Mouse (Mus musculus) kidney, adult 2 months (tissue): ENCODE results near the gene Fam222b. TPM values are rescaled to one million over a fixed set of nuclear protein-coding genes. Genes with fewer than 3 reads are reported as not detected.

Experiments
- DNase-seq: peaks from one replicate; pipeline ENCODE4 v3.0.0; 2021
- H3K27ac ChIP-seq: fragments of 200-500 bp; 2 replicates; pipeline ENCODE4 v1.5.1; 2012; ENCODE audit warnings: low read depth, low read length, control low read depth, inconsistent platforms; ENCODE audit not compliant: insufficient read depth
- H3K27me3 ChIP-seq: fragments of 200-500 bp; replicated peaks from 2 replicates; pipeline ENCODE4 v1.6.1; 2012; ENCODE audit warnings: mild to moderate bottlenecking, moderate library complexity, low read length, inconsistent platforms; ENCODE audit not compliant: control insufficient read depth, insufficient read depth
- H3K36me3 ChIP-seq: fragments of 200-500 bp; 2 replicates; pipeline ENCODE4 v1.6.1; 2012; ENCODE audit warnings: mild to moderate bottlenecking, moderate library complexity, low read length, inconsistent platforms; ENCODE audit not compliant: control insufficient read depth, insufficient read depth
- H3K4me1 ChIP-seq: fragments of 200-500 bp; 2 replicates; pipeline ENCODE4 v1.6.1; 2011; ENCODE audit warnings: low read length; ENCODE audit not compliant: control insufficient read depth, insufficient read depth
- H3K4me3 ChIP-seq: fragments of 200-500 bp; 2 replicates; pipeline ENCODE4 v1.5.1; 2011; ENCODE audit warnings: mild to moderate bottlenecking, low read depth, low read length, control low read depth; ENCODE audit not compliant: insufficient read depth
- CTCF ChIP-seq: fragments of 200-500 bp; conservative IDR thresholded peaks from 2 replicates; pipeline ENCODE4 v1.5.1; 2011; ENCODE audit warnings: low read depth, mild to moderate bottlenecking, control low read depth, low read length, moderate library complexity, mixed read lengths; ENCODE audit not compliant: insufficient read depth, insufficient read length
- POLR2A ChIP-seq: fragments of 200-500 bp; IDR thresholded peaks from one replicate; pipeline ENCODE4 v1.6.1; 2011; ENCODE audit warnings: low read depth, low read length, control low read depth
- WGBS: fragments of 180-500 bp; shearing (Covaris S2); methylation state at CpG from one replicate; pipeline ENCODE4 v1.1.7; 2018; 5-methylcytosine and 5-hydroxymethylcytosine counted together
- polyA plus RNA-seq: library from polyadenylated mRNA; depleted of rRNA; stranded (reverse); fragments of >200 nt; gene quantifications from 2 replicates; pipeline ENCODE4 v1.2.3, GENCODE M21; 2012

The Fam222b gene
- polyA plus RNA-seq, 1 experiment = 13.4 TPM

- no peak overlapping the region for H3K27ac ChIP-seq
- H3K27me3 ChIP-seq = no peaks in the 10 kb centered on the region
- no peak for TF ChIP-seq POLR2A
- no peak for TF ChIP-seq CTCF
- no peak overlapping the region for H3K4me3 ChIP-seq
- H3K4me1 ChIP-seq = no peaks in the 10 kb centered on the region
- WGBS = 66% methylated on average over 2 of the region's 2 CpGs
- no peak for DNase-seq
- H3K36me3 ChIP-seq = no peaks in the 10 kb centered on the region
These were observed 28.6 kb upstream of the Fam222b start for GRCm38 (mm10) chr11:78065906-78066305.

- no peak for DNase-seq
- 49% methylated on average over 2 of the region's 2 CpGs for WGBS
- TF ChIP-seq CTCF (no peak), POLR2A (no peak)
- H3K4me1 ChIP-seq = no peaks in the 10 kb centered on the region
- no peaks in the 10 kb centered on the region for H3K36me3 ChIP-seq
- no peaks in the 10 kb centered on the region for H3K27me3 ChIP-seq
- no peak overlapping the region for H3K27ac ChIP-seq
- no peak overlapping the region for H3K4me3 ChIP-seq
These were observed 27.8 kb upstream of the Fam222b start for GRCm38 (mm10) chr11:78066641-78067040.

- Histone ChIP-seq H3K36me3 (no peaks in the 10 kb centered on the region), H3K27ac (no peak overlapping the region), H3K27me3 (no peaks in the 10 kb centered on the region), H3K4me3 (no peak overlapping the region), H3K4me1 (no peaks in the 10 kb centered on the region)
- no peak for DNase-seq
- 69% methylated on average over 5 of the region's 5 CpGs for WGBS
- TF ChIP-seq POLR2A = no peak
- no peak for TF ChIP-seq CTCF
These were observed 26.9 kb upstream of the Fam222b start for GRCm38 (mm10) chr11:78067566-78067965.

- H3K27me3 ChIP-seq = no peaks in the 10 kb centered on the region
- no peak for TF ChIP-seq POLR2A
- 73% methylated on average over 5 of the region's 5 CpGs for WGBS
- H3K4me3 ChIP-seq = no peak overlapping the region
- DNase-seq = no peak
- H3K4me1 ChIP-seq = no peaks in the 10 kb centered on the region
- H3K36me3 ChIP-seq = no peaks in the 10 kb centered on the region
- H3K27ac ChIP-seq = no peak overlapping the region
These were observed 25.3 kb upstream of the Fam222b start for GRCm38 (mm10) chr11:78069130-78069529.

- no peak for DNase-seq
- 87% methylated on average over 6 of the region's 6 CpGs for WGBS
- no peaks in the 10 kb centered on the region for H3K36me3 ChIP-seq
These were observed 24.8 kb upstream of the Fam222b start for GRCm38 (mm10) chr11:78069646-78070045.

GRCm38 (mm10) chr11:78071938-78072337 lies 22.5 kb upstream of the Fam222b start:
- Histone ChIP-seq H3K27me3 (no peaks in the 10 kb centered on the region), H3K36me3 (no peaks in the 10 kb centered on the region; the same call in 1 of the 2 replicates), H3K4me1 (no peaks in the 10 kb centered on the region), H3K4me3 (no peak overlapping the region), H3K27ac (no peak overlapping the region)
- no peak for DNase-seq
- WGBS = 93% methylated on average over 5 of the region's 5 CpGs
- TF ChIP-seq POLR2A = no peak
- TF ChIP-seq CTCF = no peak

More at GRCm38 (mm10) chr11:78069646-78070045, 24.8 kb upstream of the Fam222b start:
- H3K27me3 ChIP-seq = no peaks in the 10 kb centered on the region
- TF ChIP-seq POLR2A (no peak), CTCF (no peak)
- no peaks in the 10 kb centered on the region for H3K4me1 ChIP-seq
- no peak overlapping the region for H3K27ac ChIP-seq
- no peak overlapping the region for H3K4me3 ChIP-seq

- Histone ChIP-seq H3K27me3 (no peaks in the 10 kb centered on the region), H3K4me1 (no peaks in the 10 kb centered on the region), H3K36me3 (no peaks in the 10 kb centered on the region; the same call in 1 of the 2 replicates), H3K4me3 (no peak overlapping the region), H3K27ac (no peak overlapping the region)
- WGBS = 36% methylated on average over 6 of the region's 6 CpGs
- no peak for DNase-seq
- TF ChIP-seq POLR2A = no peak
- no peak for TF ChIP-seq CTCF
These were observed 21.9 kb upstream of the Fam222b start for GRCm38 (mm10) chr11:78072425-78073130.
